Comparison of ENCODE assay signal across 25 mouse cellular contexts in genomic region chr3:52200106-52200505, GRCm38 (mm10).
DNase-seq lines count a peak whose midpoint lies in the region; ATAC-seq lines count a peak whose summit lies in the region.
"Had no signal": no experiment of that assay in that cellular context is flagged by ENCODE, and none has a peak within 500 bp of the region (broad histone marks: within the 10 kb centered on the region; RNA-seq: fewer than 3 reads in every experiment).

No protein-coding gene starts in this region.

- H3K4me2 ChIP-seq in forebrain, embryonic 11.5 days (ENCODE audit: low read depth, low read length, severe bottlenecking) = no peak overlapping the region
- no peak overlapping the region for H3K4me2 ChIP-seq in liver, embryonic 11.5 days
- no peak overlapping the region for H3K4me2 ChIP-seq in limb, embryonic 15.5 days
- H3K4me2 ChIP-seq in kidney, embryonic 15.5 days = no peak overlapping the region
- H3K4me2 ChIP-seq: embryonic facial prominence, embryonic 12.5 days; forebrain, embryonic 12.5 days; hindbrain, embryonic 15.5 days; neural tube, embryonic 15.5 days had no signal

- H3K36me3 ChIP-seq in forebrain, embryonic 11.5 days (ENCODE audit: control insufficient read depth, insufficient read depth, low read length) = no peaks in the 10 kb centered on the region
- H3K36me3 ChIP-seq in forebrain, embryonic 10.5 days (replicated peaks) = no peaks in the 10 kb centered on the region
- no peaks in the 10 kb centered on the region for H3K36me3 ChIP-seq in liver, embryonic 11.5 days (ENCODE audit: control insufficient read depth, insufficient read depth, low read length)
- H3K36me3 ChIP-seq in limb, embryonic 15.5 days = no peaks in the 10 kb centered on the region
- H3K36me3 ChIP-seq in kidney, embryonic 15.5 days = no peaks in the 10 kb centered on the region
- H3K36me3 ChIP-seq: embryonic facial prominence, embryonic 12.5 days; forebrain, embryonic 12.5 days; heart, embryonic 13.5 days; hindbrain, embryonic 10.5 days; hindbrain, embryonic 15.5 days; liver, embryonic 13.5 days; neural tube, embryonic 15.5 days had no signal

- H3K4me1 ChIP-seq in forebrain, embryonic 11.5 days (replicated peaks; ENCODE audit: control insufficient read depth, insufficient read depth, low read length) = peaks cover 9% of the 10 kb centered on the region
- H3K4me1 ChIP-seq in forebrain, embryonic 10.5 days = peaks cover 20% of the 10 kb centered on the region
- H3K4me1 ChIP-seq in liver, embryonic 11.5 days (replicated peaks; ENCODE audit: control insufficient read depth, insufficient read depth, low read length) = peaks cover 13% of the 10 kb centered on the region; the same call in 1 of the 2 replicates
- H3K4me1 ChIP-seq in limb, embryonic 15.5 days = peaks cover 17% of the 10 kb centered on the region
- peaks cover 18% of the 10 kb centered on the region for H3K4me1 ChIP-seq in kidney, embryonic 15.5 days

- DNase-seq in forebrain, embryonic 11.5 days (ENCODE audit: low spot score) = peak; percentile 8
- DNase-seq in forebrain, embryonic 10.5 days (ENCODE audit: extremely low spot score, low spot score) = no peak
- peak; percentile 14 for DNase-seq in liver, embryonic 11.5 days (ENCODE audit: low spot score)
- DNase-seq in liver = no peak
- DNase-seq in brain, adult 2 months (ENCODE audit: low read depth, low spot score) = peak; percentile 79
- DNase-seq in kidney, postnatal 14 days = no peak
- DNase-seq: cerebellum, adult 11 months; cerebellum, adult 9-10 months; cerebellum, postnatal 36 days; forebrain, postnatal 0 days; gastrocnemius, postnatal 25 days; kidney, adult 11 months; liver, embryonic 13.5 days; lung, adult 2 months; midbrain, embryonic 14.5 days; right cerebral cortex, postnatal 4 days had no signal

- H3K9ac ChIP-seq in forebrain, embryonic 11.5 days (ENCODE audit: low read length) = no peak overlapping the region
- H3K9ac ChIP-seq in liver, embryonic 11.5 days (ENCODE audit: low read depth, low read length) = no peak overlapping the region
- H3K9ac ChIP-seq in limb, embryonic 15.5 days = no peak overlapping the region
- no peak overlapping the region for H3K9ac ChIP-seq in kidney, embryonic 15.5 days
- H3K9ac ChIP-seq: embryonic facial prominence, embryonic 12.5 days; forebrain, embryonic 12.5 days; forebrain, postnatal 0 days; heart, embryonic 13.5 days; hindbrain, embryonic 15.5 days; liver, embryonic 13.5 days; neural tube, embryonic 15.5 days had no signal

- H3K4me3 ChIP-seq in forebrain, embryonic 11.5 days (ENCODE audit: low read depth, low read length) = no peak overlapping the region
- H3K4me3 ChIP-seq in forebrain, embryonic 10.5 days = no peak overlapping the region
- no peak overlapping the region for H3K4me3 ChIP-seq in liver, embryonic 11.5 days (ENCODE audit: low read depth, low read length)
- no peak overlapping the region for H3K4me3 ChIP-seq in limb, embryonic 15.5 days
- H3K4me3 ChIP-seq in kidney, embryonic 15.5 days (replicated peaks) = no peak overlapping the region
- H3K4me3 ChIP-seq: embryonic facial prominence, embryonic 12.5 days; forebrain, embryonic 12.5 days; heart, embryonic 13.5 days; hindbrain, embryonic 10.5 days; hindbrain, embryonic 15.5 days; liver, embryonic 13.5 days; neural tube, embryonic 15.5 days had no signal

- H3K27me3 ChIP-seq in forebrain, embryonic 11.5 days (ENCODE audit: control insufficient read depth, insufficient read depth, low read length) = no peaks in the 10 kb centered on the region
- H3K27me3 ChIP-seq in forebrain, embryonic 10.5 days (ENCODE audit: poor library complexity, severe bottlenecking) = no peaks in the 10 kb centered on the region; the same call in 1 of the 2 replicates
- H3K27me3 ChIP-seq in liver, embryonic 11.5 days (replicated peaks; ENCODE audit: control insufficient read depth, insufficient read depth, low read length) = peaks cover 11% of the 10 kb centered on the region; the same call in 1 of the 2 replicates
- H3K27me3 ChIP-seq in limb, embryonic 15.5 days = no peaks in the 10 kb centered on the region
- H3K27me3 ChIP-seq in kidney, embryonic 15.5 days = no peaks in the 10 kb centered on the region
- H3K27me3 ChIP-seq: embryonic facial prominence, embryonic 12.5 days; heart, embryonic 13.5 days; hindbrain, embryonic 15.5 days; neural tube, embryonic 15.5 days had no signal

- 74% methylated on average over 4 of the region's 4 CpGs for WGBS in forebrain, embryonic 11.5 days
- 86% methylated on average over 4 of the region's 4 CpGs for WGBS in forebrain, embryonic 10.5 days
- WGBS in liver, embryonic 11.5 days = 72% methylated on average over 4 of the region's 4 CpGs
- WGBS in limb, embryonic 15.5 days = 64% methylated on average over 4 of the region's 4 CpGs
- 57% methylated on average over 4 of the region's 4 CpGs for WGBS in kidney, embryonic 15.5 days

- H3K9me3 ChIP-seq in forebrain, embryonic 11.5 days (ENCODE audit: control insufficient read depth, low read length) = peaks cover 2% of the 10 kb centered on the region; the same call in 1 of the 2 replicates
- H3K9me3 ChIP-seq in forebrain, embryonic 10.5 days = peaks cover 8% of the 10 kb centered on the region; the same call in 1 of the 2 replicates
- H3K9me3 ChIP-seq in liver, embryonic 11.5 days (ENCODE audit: control insufficient read depth, low read length) = no peaks in the 10 kb centered on the region
- no peaks in the 10 kb centered on the region for H3K9me3 ChIP-seq in limb, embryonic 15.5 days
- H3K9me3 ChIP-seq in kidney, embryonic 15.5 days (replicated peaks) = 0 out of 2 replicates have a peak, but pooled peaks cover 2% of the 10 kb centered on the region
- H3K9me3 ChIP-seq: embryonic facial prominence, embryonic 12.5 days; hindbrain, embryonic 15.5 days; liver, embryonic 13.5 days; neural tube, embryonic 15.5 days had no signal

- no peak for ATAC-seq in forebrain, embryonic 11.5 days (replicated peaks; ENCODE audit: low FRiP score)
- ATAC-seq in liver, embryonic 11.5 days (replicated peaks; ENCODE audit: low FRiP score) = no peak
- no peak for ATAC-seq in limb, embryonic 15.5 days (ENCODE audit: insufficient number of reproducible peaks, low FRiP score, low TSS enrichment, low read depth)
- ATAC-seq in kidney, embryonic 15.5 days (replicated peaks; ENCODE audit: low FRiP score) = no peak
- ATAC-seq: forebrain, postnatal 0 days had no signal

- H3K27ac ChIP-seq in forebrain, embryonic 11.5 days (ENCODE audit: low read depth, low read length) = no peak overlapping the region
- no peak overlapping the region for H3K27ac ChIP-seq in forebrain, embryonic 10.5 days
- no peak overlapping the region for H3K27ac ChIP-seq in liver, embryonic 11.5 days (ENCODE audit: low read depth, low read length)
- H3K27ac ChIP-seq in limb, embryonic 15.5 days = peak overlapping the region; percentile 68; the same call in 1 of the 2 replicates
- no peak overlapping the region for H3K27ac ChIP-seq in kidney, embryonic 15.5 days
- H3K27ac ChIP-seq: embryonic facial prominence, embryonic 12.5 days; forebrain, embryonic 12.5 days; heart, embryonic 13.5 days; hindbrain, embryonic 10.5 days; hindbrain, embryonic 15.5 days; liver, embryonic 13.5 days; macrophage; neural tube, embryonic 15.5 days had no signal

Comparison
In these comparisons a context has a peak if more than half of its experiments do, and no peak if none do; other contexts are left out.
1. DNase-seq: peak in forebrain, embryonic 11.5 days (single experiment), liver, embryonic 11.5 days (single experiment) and brain, adult 2 months (single experiment); none in forebrain, embryonic 10.5 days (single experiment), liver (single experiment) and kidney, postnatal 14 days (single experiment).